Mouse (Mus musculus) lung, postnatal 0 days (tissue): Measurements from ENCODE around the gene Pik3r5. TPM values are rescaled to one million over a fixed set of nuclear protein-coding genes. Genes with fewer than 3 reads are reported as not detected.

Experiments
- ATAC-seq: fragments of 200-750 bp; cut with Nextera tagmentation; 2 replicates; pipeline ENCODE4 v1.8.0; 2017; ENCODE audit warnings: moderate library complexity
- DNase-seq: peaks from one replicate; pipeline ENCODE4 v3.0.0-alpha.2; 2016; ENCODE audit warnings: low spot score
- H3K27ac ChIP-seq: fragments of 300-500 bp; sonication (generic); 2 replicates; pipeline ENCODE4 v1.5.1; 2014; ENCODE audit warnings: antibody characterized with exemption, mild to moderate bottlenecking, low read length, mixed read lengths
- H3K27me3 ChIP-seq: fragments of 300-500 bp; sonication (generic); replicated peaks from 2 replicates; pipeline ENCODE4 v1.6.1; 2014; ENCODE audit warnings: low read length, mixed read lengths; ENCODE audit not compliant: insufficient read depth
- H3K36me3 ChIP-seq: fragments of 300-500 bp; sonication (generic); 2 replicates; pipeline ENCODE4 v1.6.1; 2014; ENCODE audit warnings: low read length, mixed read lengths; ENCODE audit not compliant: insufficient read depth
- H3K4me1 ChIP-seq: fragments of 300-500 bp; sonication (generic); 2 replicates; pipeline ENCODE4 v1.6.1; 2014; ENCODE audit warnings: antibody characterized with exemption, low read depth, low read length, mixed read lengths; ENCODE audit not compliant: insufficient read depth
- H3K4me2 ChIP-seq: fragments of 300-500 bp; sonication (generic); replicated peaks from 2 replicates; pipeline ENCODE4 v1.6.1; 2014; ENCODE audit warnings: low read depth, mild to moderate bottlenecking, low read length, moderate library complexity, mixed read lengths
- H3K4me3 ChIP-seq: fragments of 300-500 bp; sonication (generic); 2 replicates; pipeline ENCODE4 v1.5.1; 2014; ENCODE audit warnings: low read depth, low read length
- H3K9ac ChIP-seq: fragments of 300-500 bp; sonication (generic); replicated peaks from 2 replicates; pipeline ENCODE4 v1.6.1; 2014; ENCODE audit warnings: low read depth, mild to moderate bottlenecking
- H3K9me3 ChIP-seq: fragments of 300-500 bp; sonication (generic); 2 replicates; pipeline ENCODE4 v1.6.1; 2016; ENCODE audit warnings: low read length, mixed read lengths
- CTCF ChIP-seq: IDR thresholded peaks from 2 replicates; pipeline ENCODE4 v1.5.1; 2016; ENCODE audit warnings: antibody characterized with exemption, mild to moderate bottlenecking
- EP300 ChIP-seq: IDR thresholded peaks from 2 replicates; pipeline ENCODE4 v1.6.1; 2016; ENCODE audit warnings: antibody characterized with exemption, mild to moderate bottlenecking, control low read depth
- WGBS: fragments of 180-500 bp; shearing (Covaris S2); extraction: QIAGEN DNeasy Blood & Tissue Kit; methylation state at CpG from one replicate; pipeline ENCODE4 v1.1.7; 2014; 5-methylcytosine and 5-hydroxymethylcytosine counted together
- polyA plus RNA-seq: library from polyadenylated mRNA; unstranded; fragments of >200 nt; fragmentation: Nextera tagmentation; extraction: Ambion mirVana; gene quantifications from 2 replicates; pipeline ENCODE4 v1.2.1, GENCODE M21; 2015

Pik3r5 gene
- polyA plus RNA-seq, 1 experiment from 2014 or later = 1.1 TPM

GRCm38 (mm10) chr11:68393897-68394490, 37.9 kb upstream of the Pik3r5 start:
- Histone ChIP-seq H3K4me2 (no peak overlapping the region), H3K27ac (no peak overlapping the region), H3K9ac (no peak overlapping the region), H3K4me1 (no peaks in the 10 kb centered on the region), H3K9me3 (no peaks in the 10 kb centered on the region), H3K27me3 (peaks cover 20% of the 10 kb centered on the region), H3K36me3 (no peaks in the 10 kb centered on the region), H3K4me3 (no peak overlapping the region)
- ATAC-seq = no peak
- no peak for DNase-seq
- 61% methylated on average over 2 of the region's 2 CpGs for WGBS
- TF ChIP-seq CTCF (no peak), EP300 (no peak)

GRCm38 (mm10) chr11:68394749-68395148, 37.2 kb upstream of the Pik3r5 start:
- no peaks in the 10 kb centered on the region for H3K36me3 ChIP-seq
- no peak overlapping the region for H3K4me2 ChIP-seq
- no peak for ATAC-seq
- TF ChIP-seq CTCF (no peak), EP300 (no peak)
- no peak for DNase-seq
- H3K9ac ChIP-seq = no peak overlapping the region
- H3K9me3 ChIP-seq = no peaks in the 10 kb centered on the region
- H3K27ac ChIP-seq = no peak overlapping the region
- WGBS = 33% methylated on average over 4 of the region's 4 CpGs
- H3K4me1 ChIP-seq = no peaks in the 10 kb centered on the region
- peaks cover 23% of the 10 kb centered on the region for H3K27me3 ChIP-seq
- no peak overlapping the region for H3K4me3 ChIP-seq

DNA sequence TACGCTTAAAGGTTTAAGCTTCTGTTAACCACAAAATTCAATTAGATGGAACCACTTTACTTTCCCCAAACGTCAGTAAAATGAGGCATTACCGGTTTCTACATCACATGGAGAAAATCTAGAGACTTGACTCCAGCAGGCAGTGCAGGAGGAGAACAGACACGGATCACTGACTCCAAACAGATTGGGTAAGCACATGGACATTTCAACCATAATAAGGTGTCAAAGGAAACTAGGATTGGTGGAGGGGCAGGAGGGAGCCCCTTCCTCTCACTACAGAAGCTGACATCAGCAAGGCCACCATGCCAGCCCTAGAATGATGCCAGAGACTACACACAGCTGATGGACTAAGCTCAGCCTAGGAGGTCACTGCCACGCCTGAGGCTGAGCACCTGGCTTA, 36.4 kb upstream of the Pik3r5 start:
- no peak overlapping the region for H3K4me3 ChIP-seq
- peaks cover 23% of the 10 kb centered on the region for H3K27me3 ChIP-seq
- H3K36me3 ChIP-seq = no peaks in the 10 kb centered on the region
- DNase-seq (no peak), ATAC-seq (no peak)
- no peak overlapping the region for H3K9ac ChIP-seq
- no peaks in the 10 kb centered on the region for H3K9me3 ChIP-seq
- H3K4me2 ChIP-seq = no peak overlapping the region
- 65% methylated on average over 5 of the region's 5 CpGs for WGBS
- no peak for TF ChIP-seq EP300
- no peak for TF ChIP-seq CTCF
- H3K4me1 ChIP-seq = no peaks in the 10 kb centered on the region
- no peak overlapping the region for H3K27ac ChIP-seq

GRCm38 (mm10) chr11:68398891-68399547, 32.9 kb upstream of the Pik3r5 start:
- no peak for ATAC-seq
- 17% methylated on average over 24 of the region's 24 CpGs for WGBS
- H3K9ac ChIP-seq = no peak overlapping the region
- DNase-seq = peak; percentile 15
- H3K9me3 ChIP-seq = no peaks in the 10 kb centered on the region
- no peaks in the 10 kb centered on the region for H3K4me1 ChIP-seq
- H3K27ac ChIP-seq = no peak overlapping the region
- H3K4me3 ChIP-seq = peak overlapping the region; percentile 45
- no peaks in the 10 kb centered on the region for H3K36me3 ChIP-seq
- TF ChIP-seq CTCF = no peak
- no peak for TF ChIP-seq EP300
- peaks cover 29% of the 10 kb centered on the region for H3K27me3 ChIP-seq
- H3K4me2 ChIP-seq = peak overlapping the region; percentile 85

- TF ChIP-seq EP300 (no peak), CTCF (no peak)
- Histone ChIP-seq H3K27ac (no peak overlapping the region), H3K4me1 (no peaks in the 10 kb centered on the region), H3K9ac (no peak overlapping the region), H3K27me3 (peaks cover 29% of the 10 kb centered on the region), H3K4me2 (peak overlapping the region; percentile 85), H3K36me3 (no peaks in the 10 kb centered on the region), H3K4me3 (peak overlapping the region; percentile 45), H3K9me3 (no peaks in the 10 kb centered on the region)
- no peak for ATAC-seq
- peak; percentile 11 for DNase-seq
- WGBS = under 1% methylated on average over 43 of the region's 47 CpGs
These were observed 32.3 kb upstream of the Pik3r5 start for GRCm38 (mm10) chr11:68399548-68400020.

- no peak overlapping the region for H3K9ac ChIP-seq
- no peak overlapping the region for H3K27ac ChIP-seq
- H3K27me3 ChIP-seq = peaks cover 29% of the 10 kb centered on the region
- H3K4me1 ChIP-seq = no peaks in the 10 kb centered on the region
- TF ChIP-seq CTCF (peak; percentile 47), EP300 (no peak)
- H3K36me3 ChIP-seq = no peaks in the 10 kb centered on the region
- ATAC-seq = peak; percentile 57
- no peaks in the 10 kb centered on the region for H3K9me3 ChIP-seq
- DNase-seq = peak; percentile 44
- peak overlapping the region; percentile 85 for H3K4me2 ChIP-seq
- peak overlapping the region; percentile 45 for H3K4me3 ChIP-seq
- under 1% methylated on average over 39 of the region's 57 CpGs for WGBS
These were observed 31.8 kb upstream of the Pik3r5 start for GRCm38 (mm10) chr11:68400021-68400671.
